ENCODE assay signal across 15 mouse cellular contexts in the genomic region with DNA sequence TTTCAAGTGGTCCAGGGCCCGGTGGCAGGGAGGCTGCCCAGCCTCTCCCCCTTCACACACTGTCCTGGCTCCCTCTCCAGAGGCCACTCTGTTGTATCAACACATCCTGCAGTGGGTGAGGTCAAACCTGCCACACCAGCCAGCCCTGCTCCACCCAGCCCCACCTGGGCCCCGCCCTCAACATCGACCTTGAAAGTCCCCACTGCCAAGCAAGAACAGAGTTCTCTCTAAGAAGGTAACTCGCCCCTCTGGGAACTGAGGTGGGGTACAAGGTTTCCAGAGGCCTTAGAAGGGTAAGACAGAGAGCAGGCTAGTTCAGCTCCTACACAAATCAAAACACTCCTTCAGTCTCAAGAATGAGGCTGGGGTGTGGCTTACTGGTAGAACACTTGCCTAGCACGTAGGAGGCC. TPM values are rescaled to one million over a fixed set of nuclear protein-coding genes. Genes with fewer than 3 reads are reported as not detected.
DNase-seq lines count a peak whose midpoint lies in the region; ATAC-seq and TF ChIP-seq lines count a peak whose summit lies in the region.
"Had no signal": no experiment of that assay in that cellular context is flagged by ENCODE, and none has a peak within 500 bp of the region (broad histone marks: within the 10 kb centered on the region; RNA-seq: fewer than 3 reads in every experiment).

No protein-coding gene starts in this region.

- no peak overlapping the region for H3K4me2 ChIP-seq in kidney, embryonic 16.5 days (replicated peaks; ENCODE audit: low read depth, low read length)
- peak overlapping the region; percentile 47; the same call in 1 of the 2 replicates for H3K4me2 ChIP-seq in lung, postnatal 0 days (replicated peaks; ENCODE audit: low read depth, low read length)
- H3K4me2 ChIP-seq: forebrain, embryonic 13.5 days; liver, embryonic 11.5 days; midbrain, embryonic 11.5 days; neural tube, embryonic 12.5 days had no signal

- H3K27ac ChIP-seq in kidney, embryonic 16.5 days (ENCODE audit: low read length) = peak overlapping the region; percentile 7; the same call in 1 of the 2 replicates
- peak overlapping the region; percentile 85 for H3K27ac ChIP-seq in lung, postnatal 0 days (ENCODE audit: low read length)
- H3K27ac ChIP-seq: forebrain, embryonic 13.5 days; neural tube, embryonic 12.5 days had no signal

- H3K36me3 ChIP-seq in kidney, embryonic 16.5 days (ENCODE audit: insufficient read depth, low read length) = no peaks in the 10 kb centered on the region
- no peaks in the 10 kb centered on the region for H3K36me3 ChIP-seq in lung, postnatal 0 days (ENCODE audit: insufficient read depth, low read length)
- H3K36me3 ChIP-seq: neural tube, embryonic 12.5 days had no signal

- peak; percentile 75 for TF ChIP-seq EP300 in lung, postnatal 0 days (IDR thresholded peaks at IDR 0.05)

- peak; percentile 69; the same call in 1 of the 2 replicates for ATAC-seq in kidney, embryonic 16.5 days (ENCODE audit: low FRiP score, low TSS enrichment)
- peak; percentile 99 for ATAC-seq in lung, postnatal 0 days
- no peak for ATAC-seq in activated CD4-positive, CD25-positive, alpha-beta regulatory T cell, adult 4 months
- ATAC-seq: forebrain, embryonic 13.5 days had no signal

- H3K4me1 ChIP-seq in kidney, embryonic 16.5 days (ENCODE audit: insufficient read depth, low read length) = no peaks in the 10 kb centered on the region
- no peaks in the 10 kb centered on the region for H3K4me1 ChIP-seq in lung, postnatal 0 days (ENCODE audit: insufficient read depth, low read depth, low read length)
- H3K4me1 ChIP-seq: forebrain, embryonic 13.5 days; neural tube, embryonic 12.5 days had no signal

- no peaks in the 10 kb centered on the region for H3K27me3 ChIP-seq in kidney, embryonic 16.5 days (ENCODE audit: insufficient read depth, low read length)
- no peaks in the 10 kb centered on the region for H3K27me3 ChIP-seq in lung, postnatal 0 days (replicated peaks; ENCODE audit: insufficient read depth, low read length)
- H3K27me3 ChIP-seq: forebrain, embryonic 13.5 days; neural tube, embryonic 12.5 days had no signal

- no peak overlapping the region for H3K9ac ChIP-seq in kidney, embryonic 16.5 days (replicated peaks; ENCODE audit: low read length)
- H3K9ac ChIP-seq in lung, postnatal 0 days (replicated peaks; ENCODE audit: low read depth) = no peak overlapping the region
- H3K9ac ChIP-seq: forebrain, embryonic 13.5 days; neural tube, embryonic 12.5 days had no signal

- WGBS in kidney, embryonic 16.5 days = 56% methylated on average over 5 of the region's 5 CpGs
- 42% methylated on average over 5 of the region's 5 CpGs for WGBS in lung, postnatal 0 days

- DNase-seq in 3134 (ENCODE audit: extremely low read depth, insufficient read length, low spot score) (peak; percentile 16), R1 (ENCODE audit: low read depth, low spot score) (peak; percentile 52)
- peak; percentile 87 for DNase-seq in lung, postnatal 0 days (ENCODE audit: low spot score)
- DNase-seq in spleen, adult 18-20 months = no peak
- DNase-seq in left cerebral cortex, adult 9 months (ENCODE audit: low spot score in 2 of 2) = no peak
- no peak for DNase-seq in thymus, postnatal 36 days
- DNase-seq: heart, adult 11 months; heart, postnatal 4 days had no signal

- no peak overlapping the region for H3K4me3 ChIP-seq in kidney, embryonic 16.5 days (ENCODE audit: low read length)
- H3K4me3 ChIP-seq in lung, postnatal 0 days (ENCODE audit: low read depth, low read length) = peak overlapping the region; percentile 35
- H3K4me3 ChIP-seq: forebrain, embryonic 13.5 days; neural tube, embryonic 12.5 days had no signal

- no peak for TF ChIP-seq CTCF in lung, postnatal 0 days (IDR thresholded peaks at IDR 0.05)

- 0 out of 2 replicates have a peak, but pooled peaks cover 3% of the 10 kb centered on the region for H3K9me3 ChIP-seq in kidney, embryonic 16.5 days (ENCODE audit: low read length)
- H3K9me3 ChIP-seq in lung, postnatal 0 days (ENCODE audit: low read length) = no peaks in the 10 kb centered on the region
- H3K9me3 ChIP-seq: neural tube, embryonic 12.5 days had no signal

RNA-seq across cellular contexts. Expression of a gene that starts 12.1 kb away (rescaled TPM):
- 69.8 and 72.7 TPM in 2 replicates for polyA plus RNA-seq in kidney, embryonic 16.5 days (2015; fragmentation: Nextera tagmentation; extraction: Ambion mirVana)
- polyA plus RNA-seq in lung, postnatal 0 days (2015; fragmentation: Nextera tagmentation; extraction: Ambion mirVana) = 66.6 and 99.1 TPM in 2 replicates
- not detected for polyA plus RNA-seq in activated CD4-positive, CD25-positive, alpha-beta regulatory T cell, adult 4 months (2017; shearing (Covaris generic))
- polyA plus RNA-seq: forebrain, embryonic 13.5 days; liver, embryonic 11.5 days; midbrain, embryonic 11.5 days; neural tube, embryonic 12.5 days; small intestine, adult 2 months had no signal

RNA-seq across cellular contexts. Expression of a gene that starts 27.4 kb away (rescaled TPM):
- polyA plus RNA-seq in kidney, embryonic 16.5 days (2015; fragmentation: Nextera tagmentation; extraction: Ambion mirVana) = 21.8 and 28.9 TPM in 2 replicates
- polyA plus RNA-seq in lung, postnatal 0 days (2015; fragmentation: Nextera tagmentation; extraction: Ambion mirVana) = 16.0 and 20.0 TPM in 2 replicates
- not detected for polyA plus RNA-seq in activated CD4-positive, CD25-positive, alpha-beta regulatory T cell, adult 4 months (2017; shearing (Covaris generic))
- polyA plus RNA-seq: midbrain, embryonic 11.5 days; small intestine, adult 2 months had no signal

RNA-seq across cellular contexts. Expression of a gene that starts 50.2 kb away (rescaled TPM):
- polyA plus RNA-seq in kidney, embryonic 16.5 days (2015; fragmentation: Nextera tagmentation; extraction: Ambion mirVana) = 15.6 and 16.5 TPM in 2 replicates
- 1.6 and 2.6 TPM in 2 replicates for polyA plus RNA-seq in lung, postnatal 0 days (2015; fragmentation: Nextera tagmentation; extraction: Ambion mirVana)
- under 1 TPM in 1 of 2 experiments, not detected in 1; 0.13 TPM for polyA plus RNA-seq in activated CD4-positive, CD25-positive, alpha-beta regulatory T cell, adult 4 months (2017; shearing (Covaris generic))

Comparison
In these comparisons a context has a peak if more than half of its experiments do, and no peak if none do; other contexts are left out.
1. DNase-seq: peak in 3134 (single experiment), R1 (single experiment) and lung, postnatal 0 days (single experiment); none in spleen, adult 18-20 months (0 of 2), left cerebral cortex, adult 9 months (0 of 2) and thymus, postnatal 36 days (0 of 2).
2. RNA of a gene that starts 12.1 kb away (polyA plus RNA-seq): 66.6 to 99.1 TPM in lung, postnatal 0 days and 69.8 to 72.7 TPM in kidney, embryonic 16.5 days; not detected in activated CD4-positive, CD25-positive, alpha-beta regulatory T cell, adult 4 months; every median in the first group is over 10 times any median in the second.
3. RNA of a gene that starts 27.4 kb away (polyA plus RNA-seq): 21.8 to 28.9 TPM in kidney, embryonic 16.5 days and 16.0 to 20.0 TPM in lung, postnatal 0 days; not detected in activated CD4-positive, CD25-positive, alpha-beta regulatory T cell, adult 4 months; every median in the first group is over 10 times any median in the second.